Mouse (Mus musculus): ENCODE results near the gene Stat5b.
A peak's percentile ranks its signal among the peaks of the same experiment; 100 is the strongest.

Stat5b gene

GRCm38 (mm10) chr11:100766726-100767125 lies 83.8 kb downstream of the Stat5b start:
- DNase-seq (ENCODE audit: low spot score): no peak

GRCm38 (mm10) chr11:100762831-100763230 lies 87.7 kb downstream of the Stat5b start, which contains the start of gene Hcrt:
Gene Hcrt (minus strand): TSS chr11:100762931.
- no peak for DNase-seq (ENCODE audit: low spot score)

GRCm38 (mm10) chr11:100761547-100762045 lies 88.9 kb downstream of the Stat5b start:
- DNase-seq (ENCODE audit: low spot score): peak; percentile 77

GRCm38 (mm10) chr11:100759611-100760233 lies 90.8 kb downstream of the Stat5b start, which contains the start of gene Kcnh4:
Gene Kcnh4 (minus strand): TSS chr11:100759942.
- peak; percentile 47 for DNase-seq (ENCODE audit: low spot score)

GRCm38 (mm10) chr11:100758707-100759610 lies 91.6 kb downstream of the Stat5b start:
- DNase-seq (ENCODE audit: low spot score): peak; percentile 47

- DNase-seq (ENCODE audit: low spot score): no peak
Observed at GRCm38 (mm10) chr11:100757566-100757965, 93.0 kb downstream of the Stat5b start.

- no peak for DNase-seq (ENCODE audit: low spot score)
Observed at GRCm38 (mm10) chr11:100756476-100756875, 94.0 kb downstream of the Stat5b start.

GRCm38 (mm10) chr11:100754693-100755057 lies 95.8 kb downstream of the Stat5b start:
- DNase-seq (ENCODE audit: low spot score): no peak

GRCm38 (mm10) chr11:100754021-100754692 lies 96.4 kb downstream of the Stat5b start:
- DNase-seq (ENCODE audit: low spot score): no peak

GRCm38 (mm10) chr11:100752294-100752693 lies 98.2 kb downstream of the Stat5b start:
- no peak for DNase-seq (ENCODE audit: low spot score)

- DNase-seq (ENCODE audit: low spot score): no peak
Observed at GRCm38 (mm10) chr11:100750127-100750526, 100.4 kb downstream of the Stat5b start.

GRCm38 (mm10) chr11:100749469-100749868 lies 101.1 kb downstream of the Stat5b start:
- DNase-seq (ENCODE audit: low spot score): no peak

GRCm38 (mm10) chr11:100748620-100749019 lies 101.9 kb downstream of the Stat5b start:
- DNase-seq (ENCODE audit: low spot score): no peak

GRCm38 (mm10) chr11:100747114-100747513 lies 103.4 kb downstream of the Stat5b start:
- no peak for DNase-seq (ENCODE audit: low spot score)

GRCm38 (mm10) chr11:100746546-100746945 lies 104.0 kb downstream of the Stat5b start:
- no peak for DNase-seq (ENCODE audit: low spot score)

- DNase-seq (ENCODE audit: low spot score): peak; percentile 35
Observed at GRCm38 (mm10) chr11:100745085-100745484, 105.4 kb downstream of the Stat5b start.

- DNase-seq (ENCODE audit: low spot score): no peak
Observed at GRCm38 (mm10) chr11:100741348-100741747, 109.2 kb downstream of the Stat5b start.

- DNase-seq (ENCODE audit: low spot score): no peak
Observed at GRCm38 (mm10) chr11:100738749-100739148, 111.8 kb downstream of the Stat5b start.

- peak; percentile 99 for DNase-seq (ENCODE audit: low spot score)
Observed at GRCm38 (mm10) chr11:100738066-100738604, 112.4 kb downstream of the Stat5b start, which contains the start of gene Rab5c. Gene Rab5c (minus strand): TSS chr11:100738215.

GRCm38 (mm10) chr11:100737105-100737733 lies 113.3 kb downstream of the Stat5b start:
- DNase-seq (ENCODE audit: low spot score): no peak

GRCm38 (mm10) chr11:100736746-100737080 lies 113.8 kb downstream of the Stat5b start:
- no peak for DNase-seq (ENCODE audit: low spot score)

All from urinary bladder, postnatal 14 days (tissue).